Mouse (Mus musculus) T-cell, adult 66 days (primary cell): ENCODE data around the gene Gbp7. TPM values are rescaled to one million over a fixed set of nuclear protein-coding genes. Genes with fewer than 3 reads are reported as not detected.

Experiments
- total RNA-seq, 2 experiments: library from RNA; stranded (reverse); gene quantifications; 3 replicates in 1 of 2; 4 replicates in 1 of 2; pipeline ENCODE4 v1.2.4; 2023

The Gbp7 gene
- total RNA-seq: 10 to 100 TPM; 62.2 to 71.1 TPM

GRCm38 (mm10) chr3:142530087-142530953, at the start of gene Gbp7:
Gene Gbp7, plus strand, starts transcription at chr3:142530342.

DNA sequence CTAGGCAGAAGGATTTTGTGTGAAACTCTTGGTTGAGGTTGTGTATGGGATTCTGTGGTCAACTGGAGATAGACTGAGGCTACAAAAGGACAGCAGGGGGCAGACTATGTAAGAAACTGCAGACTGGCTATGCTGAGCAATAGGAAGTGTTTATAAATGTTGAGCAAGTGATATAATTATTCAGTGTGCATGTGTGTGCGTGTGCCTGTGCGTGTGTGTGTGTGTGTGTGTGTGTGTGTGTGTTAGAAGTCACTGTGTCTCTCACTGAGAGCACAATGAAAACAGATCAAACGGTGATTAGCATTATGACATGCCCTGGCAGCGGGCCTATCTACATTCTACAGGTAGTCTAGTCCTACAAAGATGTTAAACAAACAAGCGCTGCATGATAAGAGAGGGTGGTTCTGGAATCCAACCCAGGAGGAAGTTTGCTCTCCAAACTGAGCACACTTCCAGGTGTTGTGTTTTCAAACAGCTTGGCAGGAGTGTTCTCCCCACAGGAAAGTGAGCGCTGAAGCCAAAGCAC, 36.5 kb upstream of the Gbp7 start, which contains the start of gene Gbp5:
TSS of gene Gbp5 (plus strand) at position 443 of the 526 bp plus-strand sequence.

DNA sequence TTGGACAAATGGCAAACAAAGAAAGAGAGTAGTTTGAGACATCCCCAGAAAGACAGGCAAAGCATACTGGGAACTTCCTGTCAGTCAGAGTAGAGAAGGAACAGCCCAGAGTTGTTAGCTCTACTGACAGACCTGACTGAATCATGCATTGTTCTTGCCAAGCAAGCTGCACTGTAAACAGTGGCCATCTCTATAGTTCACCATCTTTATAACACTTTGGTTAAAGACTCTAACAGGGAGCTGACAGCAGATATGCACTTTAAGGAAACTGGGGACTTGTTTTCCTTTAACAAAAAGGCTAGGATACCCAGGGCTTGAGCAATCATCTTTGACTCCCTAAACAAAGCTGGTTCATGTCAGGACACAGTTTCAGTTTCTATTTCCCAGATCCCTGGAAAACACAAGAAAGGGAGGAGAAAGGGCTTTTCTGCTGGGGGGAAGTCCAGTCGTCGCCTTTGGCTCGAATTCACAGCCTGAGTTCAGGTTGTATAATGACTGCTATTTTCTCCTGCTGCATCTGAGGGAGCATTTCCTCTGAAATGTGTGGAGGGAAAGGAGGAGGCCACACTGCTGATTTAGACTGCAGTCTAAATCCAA, 29.6 kb downstream of the Gbp7 start, which contains the start of gene Gbp3:
TSS of gene Gbp3 (plus strand) at position 395 of the 597 bp plus-strand sequence.

GRCm38 (mm10) chr3:142594547-142594946, 64.4 kb downstream of the Gbp7 start, which contains the start of gene Gbp2b:
Gene Gbp2b, plus strand, starts transcription at chr3:142594847.

Other genes with a start within 250 kb of the Gbp7 start
- 10 to 100 TPM; 61.1 to 64.6 TPM for gene Pdlim5, start 134.6 kb upstream of the Gbp7 start, total RNA-seq
- gene Gbp5, start 36.4 kb upstream of the Gbp7 start, total RNA-seq: 10 to 100 TPM; 37.4 to 40.9 TPM
- 100 to 1,000 TPM; 159 to 167 TPM for gene Gbp3, start 29.7 kb downstream of the Gbp7 start, total RNA-seq
- gene Gbp2b, start 64.5 kb downstream of the Gbp7 start, total RNA-seq: 1 to 10 TPM; 1.1 to 1.4 TPM
- gene Gbp2, start 90.3 kb downstream of the Gbp7 start, total RNA-seq: 10 to 100 TPM; 44.6 to 52.5 TPM
- gene Kyat3, start 170.7 kb downstream of the Gbp7 start, total RNA-seq: 1 to 10 TPM; 3.0 to 4.0 TPM
- gene Gtf2b, start 234.7 kb downstream of the Gbp7 start, total RNA-seq: 10 to 100 TPM; 50.3 to 55.5 TPM